Mouse (Mus musculus): ENCODE data around the gene Bcl3. TPM values are rescaled to one million over a fixed set of nuclear protein-coding genes. Genes with fewer than 3 reads are reported as not detected.

Bcl3 gene
- 1.3 and 2.7 TPM in 2 replicates for polyA plus RNA-seq (2016; fragmentation: Nextera tagmentation; extraction: Ambion mirVana)

DNA sequence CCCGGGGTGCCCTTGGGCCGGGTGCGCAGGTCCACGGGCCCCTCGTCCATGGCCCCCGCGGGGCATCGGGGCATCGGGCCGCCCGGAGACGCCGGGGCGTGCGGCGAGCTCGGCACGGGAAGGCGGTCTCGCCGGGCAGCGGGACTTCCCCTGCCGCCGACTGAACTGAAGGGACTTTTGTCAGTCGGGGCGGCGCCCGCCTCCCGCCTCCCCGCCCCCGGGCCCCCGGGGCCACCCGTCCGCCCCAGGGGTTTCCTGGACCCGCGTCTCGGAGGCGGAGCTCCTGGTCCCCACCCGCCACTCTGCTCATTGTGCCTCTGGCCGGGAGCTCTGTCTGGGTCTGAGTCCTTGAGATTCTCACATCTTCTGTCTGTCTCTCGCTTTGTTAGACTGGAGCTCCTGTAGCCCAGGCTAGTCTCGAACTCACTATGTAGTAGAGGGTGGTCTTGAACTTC lies at the start of gene Bcl3:
Gene Bcl3 (minus strand): TSS at position 167 of the 455 bp plus-strand sequence.
- peak within 1 kb of the TSS; percentile 64 for H3K4me3 ChIP-seq
- no peak for DNase-seq (ENCODE audit: low spot score)

DNA sequence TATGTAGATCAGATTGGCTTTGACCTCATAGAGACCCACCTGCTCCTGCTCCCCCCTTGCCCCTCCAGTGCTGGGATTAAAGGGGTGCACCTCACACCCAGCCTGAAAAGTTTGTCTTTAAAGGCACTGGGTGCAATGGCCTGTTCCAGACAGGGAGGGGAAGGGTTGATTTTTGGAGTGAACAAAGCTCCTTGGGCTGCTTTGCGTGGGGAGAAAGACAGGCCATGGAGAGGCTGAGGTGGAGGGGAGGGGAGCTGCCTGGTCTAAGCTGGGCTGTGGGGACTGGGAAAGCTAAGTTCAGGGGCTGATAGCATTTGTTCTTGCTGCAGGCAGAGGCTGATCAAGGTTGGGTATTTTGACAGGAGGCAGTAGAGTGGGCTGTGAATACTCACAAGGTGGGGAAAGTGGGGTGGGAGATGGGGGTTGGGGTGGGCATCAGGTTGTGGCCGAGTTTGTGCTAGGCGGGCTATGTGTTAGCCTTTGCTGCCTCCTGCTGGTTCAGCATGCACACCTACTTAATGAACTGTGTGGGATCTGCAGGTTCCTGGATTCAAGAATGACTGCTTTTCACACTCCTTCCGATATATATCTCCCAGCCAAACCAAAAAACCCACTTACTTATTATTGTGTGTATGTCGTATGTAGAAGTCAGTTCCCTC lies 49.5 kb upstream of the Bcl3 start:
- Histone ChIP-seq H3K27me3 (ENCODE audit: insufficient read depth, poor library complexity, severe bottlenecking) (no peaks in the 10 kb centered on the region), H3K9me3 (no peaks in the 10 kb centered on the region), H3K27ac (no peak overlapping the region), H3K4me3 (no peak overlapping the region), H3K4me1 (no peaks in the 10 kb centered on the region; the same call in 1 of the 2 replicates), H3K36me3 (no peaks in the 10 kb centered on the region)
- no peak for DNase-seq (ENCODE audit: low spot score)
- 35% methylated on average over 5 of the region's 5 CpGs for WGBS

More for the DNA sequence above, at the start of gene Bcl3:
- Histone ChIP-seq H3K4me1 (peaks cover 36% of the 10 kb centered on the region), H3K27me3 (ENCODE audit: insufficient read depth, poor library complexity, severe bottlenecking) (peaks cover 69% of the 10 kb centered on the region), H3K9me3 (no peaks in the 10 kb centered on the region), H3K27ac (peak within 1 kb of the TSS; percentile 87), H3K36me3 (no peaks in the 10 kb centered on the region)
- 1% methylated on average over 42 of the region's 42 CpGs for WGBS

DNA sequence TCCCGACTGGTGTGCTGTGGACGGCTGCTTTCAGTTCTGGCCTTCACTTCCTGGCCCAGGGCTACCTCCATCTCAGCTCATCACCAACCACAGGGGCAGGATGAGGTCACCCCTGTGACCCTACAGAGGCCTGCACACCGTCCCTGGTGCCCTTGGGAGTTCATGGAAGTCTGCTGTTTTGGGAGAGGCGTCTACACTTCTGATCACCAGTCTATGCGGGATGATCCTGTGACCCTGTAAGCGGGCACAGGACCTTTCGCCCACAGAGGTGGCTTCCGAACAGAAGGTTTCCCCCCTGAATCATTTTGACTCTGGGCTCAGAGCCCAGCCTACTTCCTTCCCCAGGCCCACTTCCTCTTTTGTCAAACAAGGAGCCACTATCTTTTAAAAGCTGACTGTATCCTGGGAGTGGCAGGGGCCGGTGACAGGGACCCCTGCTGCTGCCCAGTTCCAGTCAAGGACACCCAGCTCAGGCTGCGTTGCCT lies 48.6 kb upstream of the Bcl3 start:
- 55% methylated on average over 10 of the region's 10 CpGs for WGBS
- no peak for DNase-seq (ENCODE audit: low spot score)
- Histone ChIP-seq H3K4me3 (no peak overlapping the region), H3K9me3 (no peaks in the 10 kb centered on the region), H3K27ac (peak overlapping the region; percentile 36), H3K27me3 (ENCODE audit: insufficient read depth, poor library complexity, severe bottlenecking) (no peaks in the 10 kb centered on the region), H3K36me3 (no peaks in the 10 kb centered on the region), H3K4me1 (peaks cover 3% of the 10 kb centered on the region; the same call in 1 of the 2 replicates)

DNA sequence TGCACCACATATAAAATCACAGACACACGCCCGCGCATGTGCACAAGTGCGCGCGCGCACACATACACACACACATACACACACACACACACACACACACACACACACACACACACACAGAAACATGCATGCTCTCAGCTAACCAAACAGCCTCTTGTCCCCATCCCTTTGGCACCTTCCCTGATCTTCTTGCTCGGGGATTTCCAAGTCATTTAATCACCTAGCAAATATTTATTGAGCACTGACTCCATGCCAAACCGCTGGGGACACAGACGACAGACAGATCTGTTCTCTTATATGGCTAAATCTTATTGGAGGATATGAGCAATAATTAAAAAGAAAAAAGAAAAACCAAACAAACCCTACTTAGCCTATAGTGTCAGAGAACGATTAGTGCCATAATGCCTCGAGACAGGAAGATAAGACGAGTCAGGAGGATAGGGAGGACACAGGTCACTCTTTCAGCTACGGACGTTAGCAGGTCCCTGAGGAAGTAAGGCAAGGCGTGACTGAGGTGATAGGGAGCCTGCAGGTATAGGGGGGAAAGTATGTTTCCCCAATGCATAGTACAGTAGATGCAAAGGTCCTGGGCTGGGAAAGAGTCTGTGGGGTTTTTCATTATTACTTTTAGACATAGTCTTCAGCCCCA lies 45.3 kb upstream of the Bcl3 start:
- Histone ChIP-seq H3K36me3 (no peaks in the 10 kb centered on the region), H3K4me1 (peaks cover 3% of the 10 kb centered on the region; the same call in 1 of the 2 replicates), H3K27ac (no peak overlapping the region), H3K4me3 (no peak overlapping the region), H3K9me3 (no peaks in the 10 kb centered on the region), H3K27me3 (ENCODE audit: insufficient read depth, poor library complexity, severe bottlenecking) (no peaks in the 10 kb centered on the region)
- DNase-seq (ENCODE audit: low spot score) = no peak
- WGBS = 81% methylated on average over 16 of the region's 16 CpGs

DNA sequence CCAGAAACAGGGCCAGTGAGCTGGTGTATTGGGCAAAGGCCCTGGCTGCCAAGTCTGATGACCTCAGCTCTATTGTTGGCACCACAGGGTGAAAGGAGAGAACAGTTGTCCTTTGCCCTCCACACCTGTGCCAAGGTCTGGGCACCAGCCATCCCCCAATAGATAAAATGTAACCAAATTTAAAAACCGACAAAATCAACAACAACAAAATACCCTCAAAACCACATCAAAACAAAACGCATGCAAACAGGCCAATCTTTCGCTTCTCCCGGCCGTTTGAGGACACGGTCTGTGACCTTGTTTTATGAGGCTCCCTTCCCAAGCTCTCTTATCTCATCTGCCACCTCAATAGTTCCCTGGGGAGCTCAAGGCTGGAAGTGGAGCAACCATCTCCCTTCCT lies 43.9 kb upstream of the Bcl3 start:
- H3K4me1 ChIP-seq = 0 out of 2 replicates have a peak, but pooled peaks cover 3% of the 10 kb centered on the region
- DNase-seq (ENCODE audit: low spot score) = no peak
- 69% methylated on average over 6 of the region's 6 CpGs for WGBS

DNA sequence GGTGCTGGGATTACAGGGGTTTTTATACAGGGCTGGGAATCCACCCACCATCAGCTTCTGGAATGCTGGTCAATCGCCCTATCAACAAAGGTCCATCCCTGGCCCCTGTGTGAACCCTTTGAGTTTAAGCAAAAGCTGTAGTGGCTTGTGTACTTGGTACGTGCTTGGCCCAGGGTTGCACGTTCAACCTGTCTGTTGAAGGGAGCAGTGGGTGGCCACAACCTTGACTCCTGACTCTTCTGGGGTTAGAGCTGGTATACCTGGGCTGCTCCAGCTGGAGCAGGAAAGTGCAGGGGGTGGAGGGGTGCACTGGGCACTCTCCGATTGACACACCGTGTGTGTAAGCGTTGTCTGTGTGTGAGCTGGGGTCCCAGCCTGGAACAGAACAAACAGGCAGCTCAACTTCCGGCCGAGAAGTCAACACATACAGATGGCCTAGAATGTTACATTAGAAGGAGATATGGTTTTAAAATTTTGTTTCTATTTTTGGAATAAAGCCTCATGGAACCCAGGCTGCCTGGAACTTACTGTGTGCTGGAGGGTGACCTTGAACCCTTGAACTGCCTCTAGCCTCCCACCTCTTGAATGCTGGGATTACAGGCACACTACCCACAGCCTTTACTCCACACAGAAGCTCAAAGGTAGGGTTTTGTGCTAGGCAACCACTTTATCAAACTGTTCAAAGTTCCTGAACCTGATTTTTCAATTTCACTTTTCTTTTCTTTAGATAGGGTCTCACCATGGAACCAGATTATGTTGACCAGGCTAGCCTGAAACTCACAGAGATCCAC lies 42.9 kb upstream of the Bcl3 start:
- H3K4me1 ChIP-seq = 0 out of 2 replicates have a peak, but pooled peaks cover 3% of the 10 kb centered on the region
- H3K27ac ChIP-seq = no peak overlapping the region
- no peak overlapping the region for H3K4me3 ChIP-seq
- H3K9me3 ChIP-seq = no peaks in the 10 kb centered on the region
- no peaks in the 10 kb centered on the region for H3K27me3 ChIP-seq (ENCODE audit: insufficient read depth, poor library complexity, severe bottlenecking)
- 76% methylated on average over 8 of the region's 8 CpGs for WGBS
- H3K36me3 ChIP-seq = no peaks in the 10 kb centered on the region
- DNase-seq (ENCODE audit: low spot score) = no peak

More for the DNA sequence above, 43.9 kb upstream of the Bcl3 start:
- Histone ChIP-seq H3K27me3 (ENCODE audit: insufficient read depth, poor library complexity, severe bottlenecking) (no peaks in the 10 kb centered on the region), H3K27ac (no peak overlapping the region), H3K9me3 (no peaks in the 10 kb centered on the region), H3K4me3 (no peak overlapping the region), H3K36me3 (no peaks in the 10 kb centered on the region)

DNA sequence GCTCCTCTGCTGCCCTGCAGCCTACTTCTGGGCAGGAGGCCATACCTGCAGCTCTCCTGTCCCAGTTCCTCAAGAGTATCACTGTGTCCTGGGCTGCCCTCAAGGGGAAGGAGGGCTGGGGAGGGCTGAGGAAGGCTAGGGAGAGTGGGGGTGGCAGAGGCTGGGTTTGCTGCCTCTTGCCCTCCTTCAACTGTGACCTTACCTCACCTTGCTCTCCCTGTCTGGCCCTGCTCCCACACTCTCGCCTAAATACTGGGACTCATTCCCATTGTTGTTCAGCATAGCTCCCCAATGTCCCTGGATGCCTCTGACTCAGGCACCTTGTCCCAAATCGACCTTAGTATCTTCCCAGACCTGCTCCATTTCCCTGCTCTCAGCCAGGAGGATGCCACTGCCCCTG lies 41.7 kb upstream of the Bcl3 start:
- Histone ChIP-seq H3K27me3 (ENCODE audit: insufficient read depth, poor library complexity, severe bottlenecking) (no peaks in the 10 kb centered on the region), H3K36me3 (no peaks in the 10 kb centered on the region), H3K9me3 (no peaks in the 10 kb centered on the region), H3K4me1 (0 out of 2 replicates have a peak, but pooled peaks cover 3% of the 10 kb centered on the region), H3K27ac (no peak overlapping the region), H3K4me3 (no peak overlapping the region)
- 43% methylated on average over 2 of the region's 2 CpGs for WGBS
- no peak for DNase-seq (ENCODE audit: low spot score)

DNA sequence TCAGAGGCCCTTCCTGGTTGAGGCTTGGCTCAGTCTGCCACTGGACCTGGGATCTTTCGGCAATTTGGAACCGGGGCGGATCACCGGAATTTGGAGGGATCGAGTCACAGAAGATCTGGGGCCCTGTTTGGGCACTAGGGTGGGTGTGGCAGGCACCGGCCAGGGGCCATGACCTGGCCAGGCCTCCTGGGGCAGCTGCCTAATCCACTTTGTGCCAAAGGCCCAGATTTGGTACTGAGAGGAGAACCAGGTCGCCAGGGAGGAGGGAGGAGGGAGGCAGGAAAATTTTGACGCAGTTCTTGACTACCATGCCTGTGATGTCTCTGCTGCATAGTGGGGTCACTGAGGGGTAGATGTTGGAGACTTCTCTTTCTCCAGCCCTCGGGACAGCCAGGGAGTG lies 38.6 kb upstream of the Bcl3 start, which contains the start of gene Ceacam16:
Gene Ceacam16 (minus strand): TSS at position 101 of the 400 bp plus-strand sequence.
- Histone ChIP-seq H3K27me3 (ENCODE audit: insufficient read depth, poor library complexity, severe bottlenecking) (peaks cover 16% of the 10 kb centered on the region), H3K4me1 (no peaks in the 10 kb centered on the region), H3K36me3 (no peaks in the 10 kb centered on the region), H3K4me3 (no peak within 1 kb of the TSS), H3K27ac (no peak within 1 kb of the TSS), H3K9me3 (peaks cover 2% of the 10 kb centered on the region; the same call in 1 of the 2 replicates)
- WGBS = 82% methylated on average over 9 of the region's 9 CpGs
- no peak for DNase-seq (ENCODE audit: low spot score)

DNA sequence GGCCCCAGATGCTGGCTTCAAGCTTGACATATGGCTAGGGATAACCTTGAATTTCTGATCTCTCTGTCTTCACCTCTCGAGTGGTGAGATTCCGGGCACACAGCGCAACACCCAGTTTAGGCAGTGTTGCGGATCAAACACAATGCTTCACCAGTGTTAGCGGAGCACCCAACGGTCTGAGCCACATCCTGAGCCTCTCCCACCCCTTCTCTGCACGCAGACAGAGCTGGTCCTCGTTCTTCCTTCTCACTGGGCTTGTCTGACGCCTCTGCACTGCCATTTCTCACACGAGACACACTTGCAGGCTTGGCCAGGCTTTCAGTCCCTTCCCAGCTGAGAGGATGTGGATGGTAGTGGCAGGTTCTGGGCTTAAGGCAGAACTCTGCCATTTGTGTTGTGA lies 37.2 kb upstream of the Bcl3 start:
- 62% methylated on average over 10 of the region's 10 CpGs for WGBS
- Histone ChIP-seq H3K4me1 (no peaks in the 10 kb centered on the region), H3K4me3 (no peak overlapping the region), H3K27ac (no peak overlapping the region), H3K9me3 (peaks cover 2% of the 10 kb centered on the region; the same call in 1 of the 2 replicates), H3K36me3 (no peaks in the 10 kb centered on the region), H3K27me3 (ENCODE audit: insufficient read depth, poor library complexity, severe bottlenecking) (peaks cover 26% of the 10 kb centered on the region)
- no peak for DNase-seq (ENCODE audit: low spot score)

DNA sequence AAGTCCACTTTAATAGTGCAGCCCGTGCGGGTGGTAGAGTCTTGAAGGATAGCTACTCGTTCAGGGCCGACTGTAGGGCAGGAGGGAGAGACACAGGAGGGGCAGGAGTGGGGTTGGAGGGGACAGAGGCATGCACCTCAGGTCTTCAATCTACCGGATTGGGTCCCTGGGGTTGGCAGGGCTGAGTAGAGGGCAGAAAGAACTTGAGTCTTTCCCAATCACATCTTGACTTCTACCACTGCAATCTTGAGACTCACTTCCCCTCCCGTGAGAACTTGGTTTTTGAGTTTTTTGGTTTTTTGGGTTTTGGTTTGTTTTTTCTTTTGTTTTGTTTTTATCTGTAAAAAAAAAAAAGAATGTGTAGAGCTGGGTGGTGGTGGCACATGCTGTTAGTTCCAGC lies 33.7 kb upstream of the Bcl3 start:
- H3K36me3 ChIP-seq = no peaks in the 10 kb centered on the region
- H3K27ac ChIP-seq = no peak overlapping the region
- no peak overlapping the region for H3K4me3 ChIP-seq
- WGBS = 77% methylated on average over 6 of the region's 6 CpGs
- peaks cover 5% of the 10 kb centered on the region for H3K4me1 ChIP-seq
- DNase-seq (ENCODE audit: low spot score) = no peak
- peaks cover 57% of the 10 kb centered on the region for H3K27me3 ChIP-seq (ENCODE audit: insufficient read depth, poor library complexity, severe bottlenecking)
- H3K9me3 ChIP-seq = peaks cover 2% of the 10 kb centered on the region; the same call in 1 of the 2 replicates

DNA sequence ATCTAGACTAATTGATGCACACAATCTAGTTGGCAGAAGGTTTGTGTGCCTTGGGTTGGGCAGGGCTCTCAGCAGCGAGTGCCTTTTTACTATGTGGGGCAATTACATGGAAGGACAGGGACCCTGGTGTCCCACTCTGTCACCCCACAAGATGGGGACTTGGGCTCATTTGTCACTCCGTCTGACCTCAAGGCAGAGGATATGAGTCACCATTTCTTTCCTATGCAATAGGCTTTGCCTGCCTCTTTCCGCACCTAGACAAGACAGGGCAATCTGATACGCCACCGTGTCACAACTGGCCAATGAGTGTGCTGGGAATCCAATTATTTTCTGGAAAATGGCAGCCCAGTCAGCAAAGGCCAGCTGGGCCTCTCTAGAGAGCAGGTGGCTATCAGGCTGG lies 33.1 kb upstream of the Bcl3 start:
- Histone ChIP-seq H3K4me1 (peaks cover 5% of the 10 kb centered on the region), H3K9me3 (peaks cover 2% of the 10 kb centered on the region; the same call in 1 of the 2 replicates), H3K36me3 (no peaks in the 10 kb centered on the region), H3K27me3 (ENCODE audit: insufficient read depth, poor library complexity, severe bottlenecking) (peaks cover 63% of the 10 kb centered on the region), H3K4me3 (no peak overlapping the region), H3K27ac (no peak overlapping the region)
- WGBS = 74% methylated on average over 5 of the region's 5 CpGs
- DNase-seq (ENCODE audit: low spot score) = no peak

DNA sequence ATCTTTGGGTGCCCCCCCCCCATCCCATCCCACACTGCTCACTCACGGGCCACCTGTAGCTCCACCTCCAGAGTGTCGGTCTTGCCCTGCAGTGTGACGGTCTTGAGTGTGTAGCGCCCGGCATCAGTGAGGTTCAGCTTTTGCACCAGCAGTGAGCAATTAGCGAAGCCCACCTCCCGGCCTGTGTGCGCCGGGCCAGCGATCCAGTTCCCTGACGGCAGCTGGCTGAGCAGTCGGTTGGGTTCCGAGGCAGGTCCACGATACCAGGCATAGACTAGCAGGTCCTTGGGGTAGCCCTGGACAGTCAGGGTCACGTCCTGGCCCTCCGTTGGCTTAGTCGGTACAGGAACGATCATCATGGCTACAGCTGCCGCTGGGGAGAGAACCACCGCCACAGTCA lies 31.0 kb upstream of the Bcl3 start:
- Histone ChIP-seq H3K4me3 (no peak overlapping the region), H3K9me3 (no peaks in the 10 kb centered on the region), H3K27ac (no peak overlapping the region), H3K36me3 (no peaks in the 10 kb centered on the region), H3K27me3 (ENCODE audit: insufficient read depth, poor library complexity, severe bottlenecking) (peaks cover 68% of the 10 kb centered on the region), H3K4me1 (peaks cover 5% of the 10 kb centered on the region)
- WGBS = 82% methylated on average over 20 of the region's 20 CpGs
- no peak for DNase-seq (ENCODE audit: low spot score)

All from heart, embryonic 10.5 days (tissue).